Mouse (Mus musculus): Measurements from ENCODE around the gene C1qb. TPM values are rescaled to one million over a fixed set of nuclear protein-coding genes. Genes with fewer than 3 reads are reported as not detected.
A peak's percentile ranks its signal among the peaks of the same experiment; 100 is the strongest.

Gene C1qb
- total RNA-seq (2021): 10 to 100 TPM; 43.5 to 77.2 TPM
- long read RNA-seq, experiment 1, transcript C1qb-201 (3 exons, 1,088 nt): major isoform, 53 of 58 reads
- long read RNA-seq, experiment 1, partial matches to known transcripts: 5 of 58 reads
- long read RNA-seq, experiment 1, other reads (novel, unspliced or antisense): 0 of 58 reads
- long read RNA-seq, experiment 2, transcript C1qb-201 (3 exons, 1,088 nt): major isoform, 40 of 44 reads
- long read RNA-seq, experiment 2, partial matches to known transcripts: 1 of 44 reads
- long read RNA-seq, experiment 2, other reads (novel, unspliced or antisense): 3 of 44 reads

GRCm38 (mm10) chr4:136886101-136886500 lies at the start of gene C1qb:
C1qb (minus strand) TSS chr4:136886187.
- peak in 1 of 2 experiments; percentile 29 for DNase-seq

- no peak for DNase-seq
These were observed 49.0 kb upstream of the C1qb start for GRCm38 (mm10) chr4:136934746-136935613.

- no peak for DNase-seq
These were observed 44.5 kb upstream of the C1qb start for GRCm38 (mm10) chr4:136930474-136930873.

GRCm38 (mm10) chr4:136928928-136929327 lies 42.9 kb upstream of the C1qb start:
- peak; percentile 17 to 53 for DNase-seq

GRCm38 (mm10) chr4:136925804-136926203 lies 39.8 kb upstream of the C1qb start:
- DNase-seq: no peak

- peak; percentile 81 for DNase-seq
These were observed 38.5 kb upstream of the C1qb start for GRCm38 (mm10) chr4:136924529-136924928.

- DNase-seq: no peak
These were observed 33.5 kb upstream of the C1qb start for GRCm38 (mm10) chr4:136919526-136919925.

- DNase-seq: no peak
These were observed 32.8 kb upstream of the C1qb start for GRCm38 (mm10) chr4:136918834-136919233.

- no peak for DNase-seq
These were observed 31.2 kb upstream of the C1qb start for GRCm38 (mm10) chr4:136917165-136917524.

GRCm38 (mm10) chr4:136916359-136917164 lies 30.6 kb upstream of the C1qb start:
- no peak for DNase-seq

GRCm38 (mm10) chr4:136912841-136913240 lies 26.9 kb upstream of the C1qb start:
- DNase-seq: no peak

GRCm38 (mm10) chr4:136911804-136912203 lies 25.8 kb upstream of the C1qb start:
- no peak for DNase-seq

GRCm38 (mm10) chr4:136911211-136911646 lies 25.2 kb upstream of the C1qb start:
- no peak for DNase-seq

- no peak for DNase-seq
These were observed 21.8 kb upstream of the C1qb start for GRCm38 (mm10) chr4:136907809-136908208.

- peak; percentile 55 to 76 for DNase-seq
These were observed 21.0 kb upstream of the C1qb start for GRCm38 (mm10) chr4:136907033-136907432.

- no peak for DNase-seq
These were observed 19.0 kb upstream of the C1qb start for GRCm38 (mm10) chr4:136904767-136905539.

GRCm38 (mm10) chr4:136899154-136899553 lies 13.2 kb upstream of the C1qb start:
- no peak for DNase-seq

GRCm38 (mm10) chr4:136898637-136899036 lies 12.7 kb upstream of the C1qb start, which contains the start of gene C1qa:
C1qa (minus strand) TSS chr4:136898803.
- peak in 1 of 2 experiments; percentile 13 for DNase-seq

- no peak for DNase-seq
These were observed 12.2 kb upstream of the C1qb start for GRCm38 (mm10) chr4:136898084-136898598.

- no peak for DNase-seq
These were observed 10.5 kb upstream of the C1qb start for GRCm38 (mm10) chr4:136896461-136896860.

GRCm38 (mm10) chr4:136895861-136896260 lies 9.9 kb upstream of the C1qb start:
- DNase-seq: no peak
